Mouse (Mus musculus): ENCODE data around the gene Gamt. TPM values are rescaled to one million over a fixed set of nuclear protein-coding genes. Genes with fewer than 3 reads are reported as not detected.

The Gamt gene
- polyA plus RNA-seq, 1 experiment, result 13.1 TPM

DNA sequence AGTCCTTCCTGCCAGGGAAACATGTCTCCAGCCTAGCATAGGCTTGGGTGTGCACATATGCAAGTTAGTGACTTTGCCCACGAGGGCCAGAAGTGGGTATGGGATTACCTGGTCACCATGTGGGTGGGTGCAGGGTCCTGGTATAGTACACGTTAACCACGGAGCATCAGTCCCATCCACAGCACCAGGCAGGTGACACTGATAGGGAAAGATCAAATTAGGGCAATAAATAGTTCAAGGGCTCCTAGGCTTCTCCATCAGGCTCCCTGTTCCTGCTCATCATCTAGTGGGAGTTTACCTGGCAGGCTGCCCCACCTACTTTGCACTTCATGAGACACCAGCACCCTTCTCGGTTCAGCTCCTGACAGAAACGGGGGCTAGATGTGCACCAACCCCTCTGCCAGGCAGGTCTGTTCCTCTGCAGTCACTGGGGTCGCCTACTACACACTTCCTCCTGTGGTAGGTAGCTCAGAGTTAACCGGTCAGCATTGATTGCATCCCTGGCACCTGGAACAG, 34.0 kb upstream of the Gamt start:
- Histone ChIP-seq H3K4me1 (ENCODE audit: control insufficient read depth, insufficient read depth, insufficient read length, low read length) (peaks cover 7% of the 10 kb centered on the region), H3K27me3 (ENCODE audit: control insufficient read depth, insufficient read depth, low read length) (peaks cover 21% of the 10 kb centered on the region), H3K36me3 (ENCODE audit: control insufficient read depth, insufficient read depth, low read length) (peaks cover 15% of the 10 kb centered on the region), H3K4me3 (ENCODE audit: low read depth, low read length) (no peak overlapping the region), H3K27ac (ENCODE audit: insufficient read depth, low read depth, low read length) (no peak overlapping the region)
- 30% methylated on average over 7 of the region's 7 CpGs for WGBS
- TF ChIP-seq CTCF (IDR thresholded peaks at IDR 0.05; ENCODE audit: extremely low read depth, insufficient read length, insufficient replicate concordance, low read depth, low read length), result no peak
- no peak for TF ChIP-seq POLR2A (IDR thresholded peaks at IDR 0.05; ENCODE audit: low read depth, low read length)

DNA sequence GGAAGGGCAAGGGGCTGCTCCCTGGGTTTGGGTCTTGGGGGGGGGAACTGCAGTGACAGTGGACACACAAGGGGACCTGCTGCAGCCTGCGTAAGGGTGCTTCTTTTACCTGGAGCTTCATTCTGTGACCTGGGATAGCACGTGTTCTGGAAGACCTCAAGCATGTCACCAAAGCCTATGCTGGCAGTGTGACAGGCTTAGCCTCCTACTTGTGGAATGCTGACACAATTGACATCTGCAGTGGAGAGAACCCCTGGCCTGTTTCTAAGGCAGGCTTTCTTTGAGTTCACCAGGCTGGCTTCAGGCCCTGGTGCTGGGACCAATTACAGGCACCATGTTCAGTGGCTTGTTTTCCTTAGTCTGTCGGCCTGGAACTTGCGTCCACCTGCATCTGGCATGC, 33.5 kb upstream of the Gamt start:
- Histone ChIP-seq H3K36me3 (ENCODE audit: control insufficient read depth, insufficient read depth, low read length) (peaks cover 15% of the 10 kb centered on the region), H3K27ac (ENCODE audit: insufficient read depth, low read depth, low read length) (no peak overlapping the region), H3K4me1 (ENCODE audit: control insufficient read depth, insufficient read depth, insufficient read length, low read length) (peaks cover 7% of the 10 kb centered on the region), H3K4me3 (ENCODE audit: low read depth, low read length) (no peak overlapping the region), H3K27me3 (ENCODE audit: control insufficient read depth, insufficient read depth, low read length) (peaks cover 18% of the 10 kb centered on the region)
- TF ChIP-seq CTCF (IDR thresholded peaks at IDR 0.05; ENCODE audit: extremely low read depth, insufficient read length, insufficient replicate concordance, low read depth, low read length), result no peak
- TF ChIP-seq POLR2A (IDR thresholded peaks at IDR 0.05; ENCODE audit: low read depth, low read length), result no peak
- WGBS, result 76% methylated on average over 4 of the region's 4 CpGs

DNA sequence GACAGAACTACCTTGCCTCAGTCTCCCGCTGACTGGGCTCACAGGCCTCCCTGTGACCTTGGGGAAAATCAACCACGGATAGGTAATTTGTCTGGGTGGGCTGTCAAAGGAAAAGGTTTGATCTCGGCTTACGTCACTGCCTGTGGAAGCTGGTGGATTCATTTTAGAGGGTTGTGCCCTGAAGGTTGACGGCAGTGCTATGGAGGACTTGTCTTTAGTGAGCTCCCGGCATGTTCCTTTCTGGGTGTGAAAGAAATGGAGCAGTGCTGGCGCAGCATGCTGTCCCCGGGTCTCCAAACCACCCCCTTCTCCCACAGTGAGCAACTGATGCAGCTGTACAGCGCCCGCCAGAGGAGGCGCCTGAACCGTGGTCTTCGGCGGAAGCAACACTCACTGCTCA, 32.5 kb upstream of the Gamt start:
- peaks cover 7% of the 10 kb centered on the region for H3K4me1 ChIP-seq (ENCODE audit: control insufficient read depth, insufficient read depth, insufficient read length, low read length)
- H3K27ac ChIP-seq (ENCODE audit: insufficient read depth, low read depth, low read length), result no peak overlapping the region
- peak overlapping the region; percentile 77 for H3K4me3 ChIP-seq (ENCODE audit: low read depth, low read length)
- H3K36me3 ChIP-seq (ENCODE audit: control insufficient read depth, insufficient read depth, low read length), result peaks cover 16% of the 10 kb centered on the region
- WGBS, result 10% methylated on average over 14 of the region's 14 CpGs
- TF ChIP-seq POLR2A (IDR thresholded peaks at IDR 0.05; ENCODE audit: low read depth, low read length), result no peak
- no peak for TF ChIP-seq CTCF (IDR thresholded peaks at IDR 0.05; ENCODE audit: extremely low read depth, insufficient read length, insufficient replicate concordance, low read depth, low read length)
- peaks cover 8% of the 10 kb centered on the region for H3K27me3 ChIP-seq (ENCODE audit: control insufficient read depth, insufficient read depth, low read length)

DNA sequence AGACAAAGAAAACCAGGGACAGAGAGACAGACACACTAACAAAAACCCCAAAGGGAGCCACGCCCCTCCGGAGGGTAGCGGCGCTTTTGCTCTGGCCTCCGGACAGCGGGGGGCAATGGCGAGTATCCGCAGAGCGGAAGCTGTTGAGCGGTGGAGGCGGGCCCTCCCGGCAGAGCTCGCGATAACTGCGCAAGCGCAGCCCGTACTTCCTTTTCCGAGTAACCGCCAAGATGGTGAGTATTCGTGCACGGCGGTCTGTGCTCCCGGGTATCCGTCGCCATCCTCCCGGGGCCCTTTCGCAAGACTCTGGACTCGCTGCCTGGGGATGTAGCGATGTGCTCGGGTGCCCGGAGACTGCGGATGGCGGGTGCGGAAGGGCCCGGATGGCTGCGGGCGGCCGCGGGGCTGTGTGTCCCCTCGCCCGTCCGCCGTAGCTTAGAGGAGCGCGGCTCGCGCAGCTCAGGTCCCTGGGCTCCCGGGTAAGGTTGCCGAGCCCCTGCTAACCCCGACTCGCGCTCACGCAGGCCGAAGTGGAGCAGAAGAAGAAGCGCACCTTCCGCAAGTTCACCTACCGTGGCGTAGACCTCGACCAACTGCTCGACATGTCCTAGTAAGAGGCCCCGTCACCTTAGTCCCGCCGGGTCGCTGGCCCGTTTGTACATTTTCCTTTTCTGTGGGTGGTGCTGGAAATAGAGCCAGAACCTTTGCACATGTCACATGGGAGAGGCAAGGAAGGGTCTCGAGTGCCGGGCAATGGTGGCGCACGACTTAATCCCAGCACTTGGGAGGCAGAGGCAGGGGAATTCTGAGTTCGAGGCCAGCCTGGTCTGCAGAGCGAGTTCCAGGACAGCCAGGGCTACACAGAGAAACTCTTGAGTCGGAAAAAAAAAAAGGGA, 31.7 kb upstream of the Gamt start, which contains the start of gene Rps15:
TSS of gene Rps15 (plus strand) at position 203 of the 896 bp plus-strand sequence.
- Histone ChIP-seq H3K4me3 (ENCODE audit: low read depth, low read length) (peak within 1 kb of the TSS; percentile 77), H3K27me3 (ENCODE audit: control insufficient read depth, insufficient read depth, low read length) (0 out of 2 replicates have a peak, but pooled peaks cover under 1% of the 10 kb centered on the region), H3K36me3 (ENCODE audit: control insufficient read depth, insufficient read depth, low read length) (peaks cover 21% of the 10 kb centered on the region), H3K27ac (ENCODE audit: insufficient read depth, low read depth, low read length) (peak within 1 kb of the TSS; percentile 4), H3K4me1 (ENCODE audit: control insufficient read depth, insufficient read depth, insufficient read length, low read length) (peaks cover 10% of the 10 kb centered on the region)
- peak; percentile 54; the same call in 1 of the 2 replicates for TF ChIP-seq CTCF (IDR thresholded peaks at IDR 0.05; ENCODE audit: extremely low read depth, insufficient read length, insufficient replicate concordance, low read depth, low read length)
- TF ChIP-seq POLR2A (IDR thresholded peaks at IDR 0.05; ENCODE audit: low read depth, low read length), result peak; percentile 92
- under 1% methylated on average over 64 of the region's 72 CpGs for WGBS

DNA sequence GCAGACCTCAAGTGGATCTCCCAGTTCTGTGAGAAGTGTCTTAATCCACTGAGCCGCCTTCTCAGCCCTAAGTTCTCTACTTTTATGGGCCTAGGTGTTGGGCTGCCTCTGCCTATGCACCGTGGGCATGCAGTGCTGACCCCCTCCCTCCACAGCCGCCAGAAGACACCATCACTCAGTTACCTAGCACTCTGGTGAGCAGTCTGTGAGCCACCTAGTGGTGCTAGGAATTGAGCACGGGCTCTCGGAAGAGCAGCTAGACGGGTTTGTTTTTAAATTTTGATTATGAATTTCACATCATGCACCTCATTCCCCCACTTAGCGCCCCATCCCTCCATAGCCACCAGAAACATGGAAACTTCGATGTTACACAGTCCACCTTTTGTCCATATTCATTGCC, 27.8 kb upstream of the Gamt start:
- Histone ChIP-seq H3K4me1 (ENCODE audit: control insufficient read depth, insufficient read depth, insufficient read length, low read length) (peaks cover 3% of the 10 kb centered on the region), H3K27ac (ENCODE audit: insufficient read depth, low read depth, low read length) (no peak overlapping the region), H3K4me3 (ENCODE audit: low read depth, low read length) (no peak overlapping the region), H3K36me3 (ENCODE audit: control insufficient read depth, insufficient read depth, low read length) (peaks cover 45% of the 10 kb centered on the region), H3K27me3 (ENCODE audit: control insufficient read depth, insufficient read depth, low read length) (no peaks in the 10 kb centered on the region)
- WGBS, result 56% methylated on average over 8 of the region's 8 CpGs
- TF ChIP-seq CTCF (IDR thresholded peaks at IDR 0.05; ENCODE audit: extremely low read depth, insufficient read length, insufficient replicate concordance, low read depth, low read length), result peak; percentile 22; the same call in 1 of the 2 replicates
- no peak for TF ChIP-seq POLR2A (IDR thresholded peaks at IDR 0.05; ENCODE audit: low read depth, low read length)

DNA sequence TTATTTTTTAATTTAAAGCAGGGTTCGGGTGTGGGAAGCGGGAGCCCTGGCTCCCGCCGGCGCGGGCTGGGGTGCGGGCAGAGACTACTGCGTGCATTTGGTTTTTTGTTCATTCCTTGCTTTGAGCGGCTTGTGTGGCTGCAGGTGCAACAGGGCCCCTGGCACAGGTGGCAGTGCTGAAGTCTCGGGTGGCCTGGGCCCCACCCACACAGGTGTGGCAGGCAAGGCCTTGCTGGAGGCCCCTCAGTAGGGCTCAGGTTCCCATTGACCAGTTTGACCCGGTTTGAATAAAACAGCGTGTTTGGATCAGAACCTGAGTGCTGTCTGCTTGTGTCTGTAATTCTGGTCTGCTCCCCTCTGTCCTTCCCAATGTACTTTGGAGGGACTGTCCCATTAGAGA, 27.3 kb upstream of the Gamt start:
- no peak overlapping the region for H3K4me3 ChIP-seq (ENCODE audit: low read depth, low read length)
- WGBS, result 57% methylated on average over 12 of the region's 12 CpGs
- no peak overlapping the region for H3K27ac ChIP-seq (ENCODE audit: insufficient read depth, low read depth, low read length)
- peaks cover 47% of the 10 kb centered on the region for H3K36me3 ChIP-seq (ENCODE audit: control insufficient read depth, insufficient read depth, low read length)
- H3K4me1 ChIP-seq (ENCODE audit: control insufficient read depth, insufficient read depth, insufficient read length, low read length), result peaks cover 3% of the 10 kb centered on the region
- H3K27me3 ChIP-seq (ENCODE audit: control insufficient read depth, insufficient read depth, low read length), result no peaks in the 10 kb centered on the region
- TF ChIP-seq CTCF (IDR thresholded peaks at IDR 0.05; ENCODE audit: extremely low read depth, insufficient read length, insufficient replicate concordance, low read depth, low read length) (no peak), POLR2A (IDR thresholded peaks at IDR 0.05; ENCODE audit: low read depth, low read length) (no peak)
